In genomic region chr16:21527271-21528007, GRCm38 (mm10) we compare ENCODE assay signal across 9 mouse cellular contexts.
"Had no signal": no experiment of that assay in that cellular context is flagged by ENCODE, and none has a peak within 500 bp of the region (broad histone marks: within the 10 kb centered on the region; RNA-seq: fewer than 3 reads in every experiment).

No protein-coding gene starts in this region.

- DNase-seq: kidney, postnatal 10 days; kidney, postnatal 4 days; lung, adult 18-20 months; thymus, postnatal 4 days had no signal

- H3K4me2 ChIP-seq: limb, embryonic 13.5 days; midbrain, embryonic 13.5 days had no signal

- H3K9ac ChIP-seq: limb, embryonic 13.5 days; liver, embryonic 14.5 days; midbrain, embryonic 13.5 days had no signal

- H3K27me3 ChIP-seq: limb, embryonic 13.5 days; midbrain, embryonic 13.5 days had no signal

- H3K27ac ChIP-seq: layer of hippocampus, adult 2 months; limb, embryonic 13.5 days; liver, embryonic 14.5 days; midbrain, embryonic 13.5 days; stomach, postnatal 0 days had no signal

- ATAC-seq: midbrain, embryonic 13.5 days had no signal

- H3K9me3 ChIP-seq: limb, embryonic 13.5 days; midbrain, embryonic 13.5 days had no signal

- H3K4me1 ChIP-seq: limb, embryonic 13.5 days; midbrain, embryonic 13.5 days had no signal

- H3K4me3 ChIP-seq: layer of hippocampus, adult 2 months; limb, embryonic 13.5 days; midbrain, embryonic 13.5 days had no signal
